Mouse (Mus musculus) forebrain, embryonic 16.5 days (tissue): ENCODE measurements around the gene Smad6. TPM values are rescaled to one million over a fixed set of nuclear protein-coding genes. Genes with fewer than 3 reads are reported as not detected.

Source experiments
- ATAC-seq: fragments of 200-750 bp; cut with Nextera tagmentation; 2 replicates; pipeline ENCODE4 v1.8.0; 2017; ENCODE audit warnings: mild to moderate bottlenecking, moderate library complexity
- H3K27ac ChIP-seq: fragments of 300-500 bp; sonication (generic); 2 replicates; pipeline ENCODE4 v1.5.1; 2014; ENCODE audit warnings: low read length, control low read depth
- H3K27me3 ChIP-seq: fragments of 300-500 bp; sonication (generic); replicated peaks from 2 replicates; pipeline ENCODE4 v1.6.1; 2014; ENCODE audit warnings: low read length; ENCODE audit not compliant: control insufficient read depth, insufficient read depth
- H3K36me3 ChIP-seq: fragments of 300-500 bp; sonication (generic); 2 replicates; pipeline ENCODE4 v1.6.1; 2014; ENCODE audit not compliant: control insufficient read depth, insufficient read depth
- H3K4me1 ChIP-seq: fragments of 300-500 bp; sonication (generic); replicated peaks from 2 replicates; pipeline ENCODE4 v1.6.1; 2014; ENCODE audit warnings: low read length; ENCODE audit not compliant: control insufficient read depth, insufficient read depth
- H3K4me2 ChIP-seq: fragments of 300-500 bp; sonication (generic); 2 replicates; pipeline ENCODE4 v1.6.1; 2014; ENCODE audit warnings: mild to moderate bottlenecking, low read length, control low read depth
- H3K4me3 ChIP-seq: fragments of 300-500 bp; sonication (generic); replicated peaks from 2 replicates; pipeline ENCODE4 v1.5.1; 2014; ENCODE audit warnings: mild to moderate bottlenecking, low read length, control low read depth
- H3K9ac ChIP-seq: fragments of 300-500 bp; sonication (generic); replicated peaks from 2 replicates; pipeline ENCODE4 v1.6.1; 2014; ENCODE audit warnings: low read depth, low read length, control low read depth
- H3K9me3 ChIP-seq: fragments of 300-500 bp; sonication (generic); 2 replicates; pipeline ENCODE4 v1.6.1; 2016; ENCODE audit warnings: low read length; ENCODE audit not compliant: control insufficient read depth
- WGBS: fragments of 180-500 bp; shearing (Covaris S2); extraction: QIAGEN DNeasy Blood & Tissue Kit; methylation state at CpG from one replicate; pipeline ENCODE4 v1.1.7; 2014; 5-methylcytosine and 5-hydroxymethylcytosine counted together
- polyA plus RNA-seq: library from polyadenylated mRNA; unstranded; fragments of >200 nt; fragmentation: Nextera tagmentation; extraction: Ambion mirVana; gene quantifications from 2 replicates; pipeline ENCODE4 v1.2.1, GENCODE M21; 2015

Gene Smad6
- polyA plus RNA-seq, 1 experiment from 2014 or later: 1.5 TPM

- Histone ChIP-seq H3K9me3 (no peaks in the 10 kb centered on the region), H3K4me1 (peaks cover 7% of the 10 kb centered on the region; the same call in 1 of the 2 replicates), H3K4me2 (no peak overlapping the region), H3K27me3 (no peaks in the 10 kb centered on the region), H3K27ac (no peak overlapping the region), H3K36me3 (no peaks in the 10 kb centered on the region), H3K4me3 (no peak overlapping the region), H3K9ac (no peak overlapping the region)
- WGBS: 58% methylated on average over 4 of the region's 4 CpGs
- ATAC-seq: peak; percentile 65; the same call in 1 of the 2 replicates
Measured at GRCm38 (mm10) chr9:63997439-63997838, 24.4 kb downstream of the Smad6 start.

DNA sequence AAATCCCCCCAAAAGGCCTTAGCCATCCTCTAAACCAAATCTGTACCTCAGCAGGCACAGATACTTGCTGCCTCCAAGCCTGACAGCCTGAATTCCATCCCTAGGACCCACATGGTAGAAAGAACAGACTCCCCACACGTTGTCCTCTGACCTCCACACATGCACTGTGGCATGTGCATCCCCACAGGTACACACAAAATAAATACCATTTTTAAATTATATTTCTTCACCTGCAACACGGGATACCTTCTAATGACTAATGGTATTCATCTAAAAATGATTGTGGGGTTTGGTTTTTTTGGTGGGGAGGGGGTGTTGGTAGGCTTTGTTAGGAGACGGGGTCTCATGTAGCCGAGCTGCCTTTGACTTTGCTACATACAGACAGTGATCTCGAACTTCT lies 28.6 kb downstream of the Smad6 start:
- Histone ChIP-seq H3K4me3 (no peak overlapping the region), H3K4me1 (peaks cover 12% of the 10 kb centered on the region), H3K9me3 (no peaks in the 10 kb centered on the region), H3K9ac (no peak overlapping the region), H3K27me3 (no peaks in the 10 kb centered on the region), H3K4me2 (no peak overlapping the region), H3K36me3 (no peaks in the 10 kb centered on the region), H3K27ac (no peak overlapping the region)
- no peak for ATAC-seq
- 85% methylated on average over 5 of the region's 5 CpGs for WGBS

- no peaks in the 10 kb centered on the region for H3K9me3 ChIP-seq
- no peak overlapping the region for H3K4me3 ChIP-seq
- WGBS: 63% methylated on average over 4 of the region's 4 CpGs
- H3K27ac ChIP-seq: no peak overlapping the region
- H3K9ac ChIP-seq: no peak overlapping the region
- no peak for ATAC-seq
- no peaks in the 10 kb centered on the region for H3K27me3 ChIP-seq
- peaks cover 8% of the 10 kb centered on the region for H3K4me1 ChIP-seq
- H3K36me3 ChIP-seq: no peaks in the 10 kb centered on the region
- no peak overlapping the region for H3K4me2 ChIP-seq
Measured at GRCm38 (mm10) chr9:63992761-63993160, 29.1 kb downstream of the Smad6 start.

GRCm38 (mm10) chr9:63991193-63991592 lies 30.7 kb downstream of the Smad6 start:
- no peak overlapping the region for H3K27ac ChIP-seq
- H3K36me3 ChIP-seq: no peaks in the 10 kb centered on the region
- H3K27me3 ChIP-seq: no peaks in the 10 kb centered on the region
- H3K9me3 ChIP-seq: no peaks in the 10 kb centered on the region
- no peak for ATAC-seq
- no peak overlapping the region for H3K4me2 ChIP-seq
- no peak overlapping the region for H3K9ac ChIP-seq
- peaks cover 4% of the 10 kb centered on the region for H3K4me1 ChIP-seq
- WGBS: 85% methylated on average over 4 of the region's 4 CpGs
- H3K4me3 ChIP-seq: no peak overlapping the region

DNA sequence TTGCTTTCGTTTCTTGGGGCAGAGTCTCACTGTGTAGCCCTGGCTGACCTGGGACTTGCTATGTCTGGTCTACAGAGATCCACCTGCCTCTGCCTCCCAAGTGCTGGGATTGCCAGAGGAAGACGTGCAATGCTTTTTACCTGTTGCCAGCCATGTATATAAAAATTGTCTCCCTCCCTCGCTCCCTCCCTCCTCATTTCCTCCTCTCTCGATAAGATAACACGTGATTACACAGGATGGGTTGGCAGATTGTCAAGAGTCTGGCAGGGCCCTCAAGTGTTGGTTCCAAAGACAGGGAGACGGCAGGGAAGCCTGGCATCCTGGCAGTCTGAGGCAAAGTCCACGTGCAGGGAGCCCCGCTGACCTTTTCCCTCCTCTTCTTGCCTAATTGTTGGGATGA lies 32.2 kb downstream of the Smad6 start:
- no peaks in the 10 kb centered on the region for H3K9me3 ChIP-seq
- H3K27ac ChIP-seq: no peak overlapping the region
- no peak for ATAC-seq
- H3K36me3 ChIP-seq: no peaks in the 10 kb centered on the region
- no peak overlapping the region for H3K4me2 ChIP-seq
- 48% methylated on average over 8 of the region's 8 CpGs for WGBS
- H3K27me3 ChIP-seq: no peaks in the 10 kb centered on the region
- no peak overlapping the region for H3K9ac ChIP-seq
- H3K4me3 ChIP-seq: no peak overlapping the region
- peaks cover 4% of the 10 kb centered on the region for H3K4me1 ChIP-seq

DNA sequence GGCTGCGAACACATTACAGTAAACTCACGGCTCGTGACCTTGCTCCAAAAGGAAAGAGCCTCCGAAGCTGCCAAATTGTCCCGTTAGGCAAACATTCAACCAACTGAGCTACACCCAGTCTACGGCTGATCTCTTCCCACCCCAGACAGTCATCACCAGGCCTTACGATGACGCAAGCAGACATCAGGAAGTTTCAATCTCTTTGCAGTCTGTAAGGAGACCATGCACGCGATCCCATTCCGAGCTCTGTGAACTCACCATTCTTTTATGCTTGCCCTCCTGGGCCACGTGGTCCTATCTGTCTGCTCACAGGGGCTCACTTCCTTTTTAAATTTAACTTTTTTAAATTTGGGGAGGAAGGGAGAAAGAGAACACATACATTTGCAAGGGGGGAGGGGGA lies 32.6 kb downstream of the Smad6 start:
- Histone ChIP-seq H3K4me3 (no peak overlapping the region), H3K27me3 (no peaks in the 10 kb centered on the region), H3K4me2 (no peak overlapping the region), H3K36me3 (no peaks in the 10 kb centered on the region), H3K9me3 (no peaks in the 10 kb centered on the region), H3K9ac (no peak overlapping the region), H3K4me1 (peaks cover 4% of the 10 kb centered on the region), H3K27ac (no peak overlapping the region)
- ATAC-seq: no peak
- 87% methylated on average over 12 of the region's 12 CpGs for WGBS

- Histone ChIP-seq H3K4me3 (no peak overlapping the region), H3K9me3 (no peaks in the 10 kb centered on the region), H3K9ac (no peak overlapping the region), H3K4me2 (no peak overlapping the region), H3K36me3 (no peaks in the 10 kb centered on the region), H3K4me1 (peaks cover 20% of the 10 kb centered on the region), H3K27me3 (no peaks in the 10 kb centered on the region), H3K27ac (no peak overlapping the region)
- WGBS: 86% methylated on average over 6 of the region's 6 CpGs
- ATAC-seq: no peak
Measured at GRCm38 (mm10) chr9:63985125-63985524, 36.7 kb downstream of the Smad6 start.

DNA sequence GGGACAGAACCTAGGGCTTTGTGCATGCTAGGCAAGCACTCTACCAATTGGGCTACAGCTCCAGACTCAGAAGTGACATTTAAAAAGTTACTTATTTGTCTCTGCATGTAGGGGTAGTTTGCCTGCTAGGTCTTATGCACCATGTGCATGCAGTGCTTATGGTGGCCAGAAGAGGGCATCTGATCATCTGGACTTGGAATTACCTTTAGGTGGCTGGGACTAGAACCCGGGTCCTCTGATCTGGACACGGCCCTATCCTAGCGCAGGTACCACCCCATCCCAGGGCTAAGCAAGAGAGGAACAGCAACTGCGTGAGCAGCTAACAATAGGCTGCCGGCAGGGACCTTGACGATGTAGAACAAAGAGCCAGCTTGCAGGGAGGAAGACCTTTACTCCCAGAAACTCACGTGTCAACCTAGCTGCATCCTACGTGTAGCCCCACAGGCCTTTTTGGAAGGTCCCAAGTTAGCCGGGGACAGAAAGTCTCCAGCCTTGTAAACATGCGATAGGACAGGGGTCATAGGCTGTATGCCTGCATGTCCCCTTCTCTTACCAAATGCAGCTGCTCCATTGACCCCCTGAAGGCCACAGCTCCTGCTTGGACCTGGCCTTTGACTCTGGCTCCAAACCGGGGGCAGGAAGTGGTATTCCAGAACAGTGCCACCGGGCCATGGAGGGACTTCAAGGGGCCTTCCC lies 38.8 kb downstream of the Smad6 start:
- Histone ChIP-seq H3K9ac (no peak overlapping the region), H3K4me1 (peaks cover 19% of the 10 kb centered on the region), H3K27me3 (no peaks in the 10 kb centered on the region), H3K4me3 (no peak overlapping the region), H3K4me2 (no peak overlapping the region), H3K36me3 (no peaks in the 10 kb centered on the region), H3K27ac (no peak overlapping the region), H3K9me3 (no peaks in the 10 kb centered on the region)
- no peak for ATAC-seq
- WGBS: 79% methylated on average over 12 of the region's 12 CpGs

- Histone ChIP-seq H3K36me3 (no peaks in the 10 kb centered on the region), H3K9ac (no peak overlapping the region), H3K9me3 (no peaks in the 10 kb centered on the region), H3K27me3 (no peaks in the 10 kb centered on the region), H3K4me1 (peaks cover 19% of the 10 kb centered on the region), H3K27ac (no peak overlapping the region), H3K4me3 (no peak overlapping the region), H3K4me2 (no peak overlapping the region)
- 67% methylated on average over 4 of the region's 4 CpGs for WGBS
- no peak for ATAC-seq
Measured at GRCm38 (mm10) chr9:63981912-63982311, 39.9 kb downstream of the Smad6 start.

DNA sequence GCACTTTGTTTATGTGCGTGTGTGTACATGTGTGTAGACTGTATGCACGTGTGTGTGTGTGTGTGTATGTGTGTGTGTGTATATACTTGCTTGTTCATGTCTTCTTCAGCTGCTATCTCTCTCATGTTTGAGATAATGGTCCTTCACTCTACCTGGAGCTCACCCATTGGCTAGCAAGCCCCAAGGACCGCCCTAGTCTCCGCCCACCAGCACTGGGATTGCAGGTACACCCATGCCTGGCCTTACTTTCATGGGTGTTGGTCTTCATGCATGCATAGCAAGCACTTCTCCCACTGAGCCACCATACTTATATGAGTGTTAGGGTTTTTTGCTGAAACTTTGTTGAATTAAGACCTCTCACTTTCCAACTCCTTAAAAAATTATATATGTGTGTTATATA lies 40.5 kb downstream of the Smad6 start:
- Histone ChIP-seq H3K9me3 (no peaks in the 10 kb centered on the region), H3K27ac (no peak overlapping the region), H3K4me1 (peaks cover 21% of the 10 kb centered on the region), H3K27me3 (no peaks in the 10 kb centered on the region), H3K4me2 (no peak overlapping the region), H3K9ac (no peak overlapping the region), H3K36me3 (no peaks in the 10 kb centered on the region), H3K4me3 (no peak overlapping the region)
- ATAC-seq: no peak
- WGBS: 82% methylated on average over 4 of the region's 4 CpGs
